Mouse (Mus musculus) left cerebral cortex, postnatal 36 days (tissue): ENCODE measurements around the gene Hmga1. TPM values are rescaled to one million over a fixed set of nuclear protein-coding genes. Genes with fewer than 3 reads are reported as not detected.

Experiments
- DNase-seq, 2 experiments: peaks; one replicate each; pipeline ENCODE4 v3.0.0; 2021 to 2022; ENCODE audit warnings: low spot score in 2 of 2, mixed read lengths in 1 of 2
- intact Hi-C: fragments of 180-260 bp; cut with DNase I; formaldehyde crosslinking; loops from one replicate; pipeline ENCODE4 v1.15.1; 2025
- total RNA-seq, 2 experiments: library from RNA; stranded (reverse); gene quantifications; 2 replicates each; pipeline ENCODE4 v1.2.3; 2021

Hmga1 gene
- total RNA-seq, 2 experiments from 2014 or later: 55.3 to 58.7 TPM

DNA sequence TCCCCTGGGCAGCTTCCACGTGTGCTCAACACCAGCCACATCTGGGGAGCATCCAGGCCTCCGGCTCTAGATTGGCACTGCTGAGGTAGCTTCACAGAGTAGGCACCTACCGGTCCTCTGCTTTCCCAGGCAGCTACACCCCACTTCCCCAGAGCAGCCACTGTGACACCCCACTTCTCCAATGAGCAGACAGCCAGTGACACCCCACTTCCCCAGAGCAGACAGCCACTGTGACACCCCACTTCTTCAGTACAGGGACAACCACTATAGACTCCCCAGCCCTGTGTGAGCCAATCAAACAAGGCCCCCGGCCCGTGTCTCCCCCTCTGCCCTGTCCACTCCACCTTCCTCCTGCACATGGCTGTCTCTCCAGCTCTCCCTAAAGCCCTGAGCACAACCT, 55.7 kb downstream of the Hmga1 start:
- no peak for DNase-seq
- intact Hi-C loops: no loop called here

DNA sequence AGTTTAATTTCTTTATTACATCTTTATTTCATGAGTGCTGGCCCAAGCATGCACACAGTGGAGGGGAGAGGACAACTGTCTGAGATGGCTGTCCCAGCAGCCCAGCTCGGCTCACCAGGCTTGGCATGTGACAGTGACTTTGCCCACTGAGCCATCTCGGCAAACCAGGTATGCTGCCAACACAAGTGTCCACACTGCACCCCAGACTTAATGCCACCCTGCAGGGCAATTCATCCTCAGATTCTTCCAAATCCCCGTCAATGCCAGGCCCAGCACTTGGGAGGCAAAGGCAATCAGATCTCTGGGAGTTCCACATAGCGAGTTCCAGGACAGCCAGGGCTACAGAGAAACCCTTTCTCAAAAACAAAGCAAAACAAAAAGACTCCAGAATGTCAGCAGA, 56.7 kb downstream of the Hmga1 start:
- intact Hi-C loops: no loop called here
- DNase-seq: no peak

Other genes starting within 250 kb of the Hmga1 start
- gene Grm4, start 35.1 kb upstream of the Hmga1 start, total RNA-seq: 10 to 100 TPM; 23.0 to 27.0 TPM
- gene AI413582, start 9.3 kb downstream of the Hmga1 start, total RNA-seq: 10 to 100 TPM; 85.5 to 94.2 TPM
- gene Nudt3, start 67.0 kb downstream of the Hmga1 start, total RNA-seq: 100 to 1,000 TPM; 511 to 604 TPM
- gene RPS10-NUDT3, start 78.7 kb downstream of the Hmga1 start, total RNA-seq: not detected
- 100 to 1,000 TPM; 430 to 478 TPM for gene Rps10, start 80.2 kb downstream of the Hmga1 start, total RNA-seq
- gene Pacsin1, start 99.0 kb downstream of the Hmga1 start, total RNA-seq: 100 to 1,000 TPM; 422 to 452 TPM
- under 1 TPM; 0.48 to 0.49 TPM for gene Spdef, start 172.5 kb downstream of the Hmga1 start, total RNA-seq